7 mouse cellular contexts compared by ENCODE assay signal in genomic region chrX:21828975-21829374, GRCm38 (mm10).
DNase-seq lines count a peak whose midpoint lies in the region; ATAC-seq and TF ChIP-seq lines count a peak whose summit lies in the region.

No protein-coding gene starts in this region.

- no peak overlapping the region for H3K4me3 ChIP-seq in kidney, embryonic 16.5 days (ENCODE audit: low read length)

- in situ Hi-C loops in Patski (cut with MboI; ENCODE audit: low pct_unique_long_range_greater_than_20kb): no loop called here

- H3K4me1 ChIP-seq in kidney, embryonic 16.5 days (ENCODE audit: insufficient read depth, low read length): no peaks in the 10 kb centered on the region

- H3K9ac ChIP-seq in kidney, embryonic 16.5 days (replicated peaks; ENCODE audit: low read length): no peak overlapping the region

- no peak for ATAC-seq in kidney, embryonic 16.5 days (ENCODE audit: low FRiP score, low TSS enrichment)
- no peak for ATAC-seq in Patski

- peak; percentile 35 for TF ChIP-seq CTCF in Patski (IDR thresholded peaks at IDR 0.05)

- DNase-seq in kidney, adult 18-20 months: peak; percentile 13
- DNase-seq in ES-CJ7 (ENCODE audit: low read depth, low spot score): peak; percentile 21
- no peak for DNase-seq in Patski (ENCODE audit: low read depth, low spot score)
- DNase-seq in heart, postnatal 14 days: peak; percentile 13 to 31
- peak; percentile 16 for DNase-seq in mesoderm, embryonic 11.5 days (ENCODE audit: low read depth, low spot score)
- no peak for DNase-seq in gastrocnemius, postnatal 36 days

- no peaks in the 10 kb centered on the region for H3K27me3 ChIP-seq in kidney, embryonic 16.5 days (ENCODE audit: insufficient read depth, low read length)
- H3K27me3 ChIP-seq in Patski: peaks cover 4% of the 10 kb centered on the region

- CTCF ChIA-PET in Patski (lab: Charles Lee): no interaction called here

- H3K4me2 ChIP-seq in kidney, embryonic 16.5 days (replicated peaks; ENCODE audit: low read depth, low read length): no peak overlapping the region

- H3K27ac ChIP-seq in kidney, embryonic 16.5 days (ENCODE audit: low read length): no peak overlapping the region

- POLR2A ChIA-PET in Patski (lab: Charles Lee): no interaction called here

- intact Hi-C loops in heart, postnatal 14 days (cut with DNase I): loop anchor here (5.0 kb wide), 1 partner anchor 442 kb away; no protein-coding TSS in a partner anchor
- intact Hi-C loops in gastrocnemius, postnatal 36 days (cut with DNase I): no loop called here

- no peaks in the 10 kb centered on the region for H3K36me3 ChIP-seq in kidney, embryonic 16.5 days (ENCODE audit: insufficient read depth, low read length)

- H3K9me3 ChIP-seq in kidney, embryonic 16.5 days (ENCODE audit: low read length): no peaks in the 10 kb centered on the region

Comparison
In these comparisons a context has a peak if more than half of its experiments do, and no peak if none do; other contexts are left out.
1. DNase-seq: peak in kidney, adult 18-20 months (single experiment), ES-CJ7 (single experiment), heart, postnatal 14 days (2 of 2) and mesoderm, embryonic 11.5 days (single experiment); none in Patski (single experiment) and gastrocnemius, postnatal 36 days (0 of 2).